In genomic region chr4:127619870-127620269, GRCm38 (mm10) we compare ENCODE assay signal across 10 mouse cellular contexts.
A peak's percentile ranks its signal among the peaks of the same experiment; 100 is the strongest.
DNase-seq lines count a peak whose midpoint lies in the region; ATAC-seq lines count a peak whose summit lies in the region.
"Had no signal": no experiment of that assay in that cellular context is flagged by ENCODE, and none has a peak within 500 bp of the region (broad histone marks: within the 10 kb centered on the region; RNA-seq: fewer than 3 reads in every experiment).

No protein-coding gene starts in this region.

- no peaks in the 10 kb centered on the region for H3K27me3 ChIP-seq in limb, embryonic 13.5 days

- peak; percentile 86 for ATAC-seq in limb, embryonic 13.5 days (ENCODE audit: low FRiP score, low read depth)

- H3K9ac ChIP-seq in limb, embryonic 13.5 days: no peak overlapping the region

- no peaks in the 10 kb centered on the region for H3K4me1 ChIP-seq in limb, embryonic 13.5 days

- H3K4me2 ChIP-seq in limb, embryonic 13.5 days (replicated peaks): no peak overlapping the region

- DNase-seq in adrenal gland, adult (ENCODE audit: inconsistent age in 2 of 2, low spot score in 1 of 2): peak; percentile 37 to 60
- DNase-seq in adrenal gland, adult 8-10 months: no peak
- peak; percentile 8 to 30 for DNase-seq in urinary bladder, adult 18-20 months (ENCODE audit: low spot score in 2 of 2)
- DNase-seq in urinary bladder, adult 2 months (ENCODE audit: low spot score): no peak
- peak; percentile 6 to 28 for DNase-seq in urinary bladder, postnatal 36 days (ENCODE audit: low spot score in 2 of 2)
- DNase-seq in frontal cortex, postnatal 10 days (ENCODE audit: low spot score in 2 of 2): no peak
- DNase-seq in spleen, postnatal 10 days (ENCODE audit: low spot score in 2 of 2): no peak
- DNase-seq: cerebellum, adult 9-10 months had no signal

- H3K4me3 ChIP-seq in limb, embryonic 13.5 days: no peak overlapping the region

- H3K36me3 ChIP-seq in limb, embryonic 13.5 days: no peaks in the 10 kb centered on the region

- H3K9me3 ChIP-seq in limb, embryonic 13.5 days: no peaks in the 10 kb centered on the region

- WGBS in limb, embryonic 13.5 days: 5% methylated on average over 14 of the region's 14 CpGs

- H3K27ac ChIP-seq in limb, embryonic 13.5 days: no peak overlapping the region
- H3K27ac ChIP-seq: macrophage had no signal

Comparison
In these comparisons a context has a peak if more than half of its experiments do, and no peak if none do; other contexts are left out.
1. DNase-seq: peak in adrenal gland, adult (2 of 2), urinary bladder, adult 18-20 months (2 of 2) and urinary bladder, postnatal 36 days (2 of 2); none in adrenal gland, adult 8-10 months (single experiment), urinary bladder, adult 2 months (single experiment), frontal cortex, postnatal 10 days (0 of 2) and spleen, postnatal 10 days (0 of 2).